Mouse (Mus musculus): ENCODE results near the gene Dennd5b.
"Not testable (repeated sequence)": the region's sequence is repeated elsewhere in the genome, so short reads cannot be mapped to it uniquely, and the experiment has no call there.

Dennd5b gene

GRCm38 (mm10) chr6:148946881-148947405 is 154.5 kb downstream of the Dennd5b start:
- DNase-seq (ENCODE audit: low read depth), result no peak

- DNase-seq (ENCODE audit: low read depth), result peak; percentile 99
Observed at GRCm38 (mm10) chr6:148946409-148946742, 155.1 kb downstream of the Dennd5b start, which contains the start of gene Sinhcaf. Sinhcaf (minus strand) TSS chr6:148946467.

DNA sequence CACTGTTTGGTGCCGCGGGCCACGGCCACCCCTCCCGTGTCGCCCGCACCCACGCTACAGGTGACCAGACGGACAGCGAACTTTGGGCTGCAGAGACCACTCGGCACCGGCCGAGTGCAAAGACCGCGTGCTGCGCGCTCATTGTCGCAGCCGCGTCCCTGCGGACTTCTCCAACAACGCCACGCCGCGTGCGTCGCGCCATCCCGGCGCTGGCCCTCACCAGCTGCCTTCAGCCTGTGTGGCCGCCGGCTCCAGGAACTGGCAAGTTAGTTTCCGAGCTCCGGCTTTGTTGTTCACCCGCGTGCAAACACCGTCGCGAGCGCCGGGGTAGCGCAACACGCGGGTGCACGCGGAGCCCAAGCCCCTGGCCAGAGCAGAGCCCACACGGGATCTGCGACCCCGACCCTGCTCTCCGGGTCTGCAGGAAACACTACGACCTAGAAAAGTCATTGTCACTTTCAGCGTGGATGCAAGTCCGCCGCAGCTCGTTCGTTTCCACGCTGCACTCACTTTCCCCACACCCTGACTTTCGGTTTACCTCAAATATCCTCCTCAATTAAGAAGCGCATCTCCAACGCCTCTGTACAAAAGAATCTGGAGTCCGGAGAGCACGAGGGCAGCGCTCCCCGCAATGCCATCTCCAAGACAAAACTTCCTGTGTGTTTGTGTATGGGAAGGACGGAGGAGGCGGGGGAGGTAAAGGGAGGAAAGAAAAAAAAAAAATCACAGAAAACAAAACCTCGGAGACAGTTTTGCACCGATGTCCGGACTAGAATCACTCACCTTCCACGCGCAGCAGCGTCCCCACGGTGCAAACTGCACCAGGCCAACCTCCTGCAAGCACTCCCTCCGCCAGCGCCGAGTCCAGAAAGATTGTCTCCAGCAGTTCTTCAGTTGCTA is 155.7 kb downstream of the Dennd5b start:
- peak; percentile 42 for DNase-seq (ENCODE audit: low read depth)

- no peak for DNase-seq (ENCODE audit: low read depth)
Observed at GRCm38 (mm10) chr6:148944767-148945508, 156.5 kb downstream of the Dennd5b start.

GRCm38 (mm10) chr6:148944344-148944766 is 157.1 kb downstream of the Dennd5b start:
- no peak for DNase-seq (ENCODE audit: low read depth)

DNA sequence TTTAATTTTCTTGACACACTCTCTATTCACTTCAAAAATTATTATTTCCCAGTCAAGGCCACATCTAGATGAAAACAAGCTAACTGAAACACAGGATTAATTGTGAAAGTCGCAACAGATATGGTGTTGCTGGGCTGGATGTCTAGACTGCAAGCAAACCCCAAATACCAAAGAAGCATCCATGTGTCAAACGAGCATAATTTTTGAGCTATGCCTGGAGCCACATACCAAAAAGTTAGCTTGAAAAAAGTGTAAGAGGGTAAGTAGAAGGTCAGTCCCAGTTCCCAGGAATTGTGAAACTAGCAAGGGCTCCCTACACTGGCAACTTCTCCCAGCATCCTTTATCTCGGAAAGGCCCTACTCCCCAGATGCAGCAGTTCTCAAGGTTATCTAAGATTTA is 157.8 kb downstream of the Dennd5b start:
- no peak for DNase-seq (ENCODE audit: low read depth)

DNA sequence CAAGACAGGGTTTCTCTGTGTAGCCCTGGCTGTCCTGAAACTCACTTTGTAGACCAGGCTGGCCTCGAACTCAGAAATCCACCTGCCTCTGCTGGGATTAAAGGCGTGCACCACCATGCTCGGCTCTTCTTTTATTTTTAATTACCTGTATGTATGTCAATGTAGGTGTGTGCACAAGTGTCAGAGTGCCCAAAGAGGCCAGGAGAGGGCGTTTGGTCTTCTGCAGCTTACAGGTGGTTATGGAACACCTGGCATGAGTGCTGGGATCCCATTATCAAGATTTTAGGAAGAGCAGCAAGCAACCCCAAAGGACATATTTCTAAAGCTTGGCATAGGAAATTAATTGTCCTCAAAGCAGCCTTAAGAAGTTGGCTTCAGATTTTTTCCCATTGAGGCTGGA is 159.1 kb downstream of the Dennd5b start:
- DNase-seq (ENCODE audit: low read depth), result no peak

DNA sequence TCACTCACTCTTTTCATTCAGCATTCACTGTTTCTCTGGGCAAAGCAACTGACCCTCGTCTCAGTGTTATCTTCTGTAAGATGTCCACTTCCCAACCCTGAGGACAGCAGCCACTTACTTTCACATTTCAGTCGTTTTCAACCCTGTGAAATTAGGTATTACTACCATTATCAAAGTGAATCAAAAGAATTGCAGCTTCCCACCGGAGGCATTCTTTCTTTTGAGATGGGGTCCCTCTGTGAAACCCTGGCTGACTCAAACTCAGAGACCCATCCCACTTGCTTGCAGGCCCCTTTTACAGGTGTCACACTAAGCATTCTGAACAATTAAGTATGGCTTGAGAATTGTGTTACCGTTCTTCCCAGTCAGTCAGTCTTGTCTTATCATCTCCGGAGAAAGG is 159.6 kb downstream of the Dennd5b start:
- DNase-seq (ENCODE audit: low read depth), result no peak

GRCm38 (mm10) chr6:148940383-148940782 is 161.1 kb downstream of the Dennd5b start:
- DNase-seq (ENCODE audit: low read depth), result not testable (repeated sequence)
